Mouse (Mus musculus): Measurements from ENCODE around the gene Fanci. TPM values are rescaled to one million over a fixed set of nuclear protein-coding genes. Genes with fewer than 3 reads are reported as not detected.

The Fanci gene
- polyA plus RNA-seq, 1 experiment from 2014 or later: 14.5 TPM

GRCm38 (mm10) chr7:79466053-79466901 lies 74.5 kb downstream of the Fanci start, which contains the start of gene Polg:
Polg (minus strand) TSS chr7:79466362.
- H3K9ac ChIP-seq: peak within 1 kb of the TSS; percentile 78
- peaks cover 34% of the 10 kb centered on the region for H3K4me1 ChIP-seq
- WGBS: under 1% methylated on average over 55 of the region's 76 CpGs
- H3K4me2 ChIP-seq: peak within 1 kb of the TSS; percentile 93
- H3K9me3 ChIP-seq: no peaks in the 10 kb centered on the region
- peak within 1 kb of the TSS; percentile 92 for H3K27ac ChIP-seq
- H3K36me3 ChIP-seq: peaks cover 18% of the 10 kb centered on the region
- peak within 1 kb of the TSS; percentile 73 for H3K4me3 ChIP-seq
- H3K27me3 ChIP-seq: peaks cover 4% of the 10 kb centered on the region; the same call in 1 of the 2 replicates
- peak; percentile 97 for ATAC-seq (ENCODE audit: borderline replicate concordance, extremely low read depth, low FRiP score, low TSS enrichment)

GRCm38 (mm10) chr7:79467951-79468350 lies 76.2 kb downstream of the Fanci start:
- WGBS: 0% methylated on average over 3 of the region's 6 CpGs
- peaks cover 4% of the 10 kb centered on the region; the same call in 1 of the 2 replicates for H3K27me3 ChIP-seq
- no peak overlapping the region for H3K9ac ChIP-seq
- ATAC-seq (ENCODE audit: borderline replicate concordance, extremely low read depth, low FRiP score, low TSS enrichment): no peak
- H3K27ac ChIP-seq: no peak overlapping the region
- H3K4me1 ChIP-seq: peaks cover 34% of the 10 kb centered on the region
- peak overlapping the region; percentile 93 for H3K4me2 ChIP-seq
- H3K4me3 ChIP-seq: 0 out of 2 replicates have a peak overlapping the region, but pooled peaks have one; percentile 73
- H3K36me3 ChIP-seq: 0 out of 2 replicates have a peak, but pooled peaks cover 5% of the 10 kb centered on the region
- H3K9me3 ChIP-seq: no peaks in the 10 kb centered on the region

GRCm38 (mm10) chr7:79468994-79469393 lies 77.3 kb downstream of the Fanci start:
- Histone ChIP-seq H3K4me1 (peaks cover 28% of the 10 kb centered on the region), H3K4me2 (no peak overlapping the region), H3K9me3 (no peaks in the 10 kb centered on the region), H3K36me3 (0 out of 2 replicates have a peak, but pooled peaks cover 5% of the 10 kb centered on the region), H3K27me3 (peaks cover 4% of the 10 kb centered on the region; the same call in 1 of the 2 replicates), H3K4me3 (no peak overlapping the region), H3K9ac (no peak overlapping the region), H3K27ac (no peak overlapping the region)
- 30% methylated on average over 8 of the region's 8 CpGs for WGBS
- ATAC-seq (ENCODE audit: borderline replicate concordance, extremely low read depth, low FRiP score, low TSS enrichment): no peak

GRCm38 (mm10) chr7:79469766-79470165 lies 78.0 kb downstream of the Fanci start:
- peaks cover 20% of the 10 kb centered on the region for H3K4me1 ChIP-seq
- H3K27me3 ChIP-seq: peaks cover 4% of the 10 kb centered on the region; the same call in 1 of the 2 replicates
- no peak overlapping the region for H3K9ac ChIP-seq
- no peaks in the 10 kb centered on the region for H3K36me3 ChIP-seq
- no peak overlapping the region for H3K4me3 ChIP-seq
- 53% methylated on average over 5 of the region's 5 CpGs for WGBS
- no peaks in the 10 kb centered on the region for H3K9me3 ChIP-seq
- no peak overlapping the region for H3K4me2 ChIP-seq
- ATAC-seq (ENCODE audit: borderline replicate concordance, extremely low read depth, low FRiP score, low TSS enrichment): no peak
- H3K27ac ChIP-seq: no peak overlapping the region

- Histone ChIP-seq H3K27ac (no peak overlapping the region), H3K9me3 (no peaks in the 10 kb centered on the region), H3K9ac (no peak overlapping the region), H3K27me3 (peaks cover 4% of the 10 kb centered on the region; the same call in 1 of the 2 replicates), H3K4me1 (peaks cover 14% of the 10 kb centered on the region), H3K36me3 (no peaks in the 10 kb centered on the region), H3K4me3 (no peak overlapping the region), H3K4me2 (no peak overlapping the region)
- 30% methylated on average over 3 of the region's 3 CpGs for WGBS
- ATAC-seq (ENCODE audit: borderline replicate concordance, extremely low read depth, low FRiP score, low TSS enrichment): no peak
These were observed 79.0 kb downstream of the Fanci start for GRCm38 (mm10) chr7:79470718-79471117.

- no peak for ATAC-seq (ENCODE audit: borderline replicate concordance, extremely low read depth, low FRiP score, low TSS enrichment)
These were observed 79.7 kb downstream of the Fanci start for GRCm38 (mm10) chr7:79471436-79471835.

GRCm38 (mm10) chr7:79472792-79473191 lies 81.1 kb downstream of the Fanci start:
- H3K27ac ChIP-seq: no peak overlapping the region
- H3K4me2 ChIP-seq: no peak overlapping the region
- H3K4me1 ChIP-seq: 0 out of 2 replicates have a peak, but pooled peaks cover under 1% of the 10 kb centered on the region
- 47% methylated on average over 2 of the region's 2 CpGs for WGBS
- no peak for ATAC-seq (ENCODE audit: borderline replicate concordance, extremely low read depth, low FRiP score, low TSS enrichment)
- H3K4me3 ChIP-seq: no peak overlapping the region
- no peaks in the 10 kb centered on the region for H3K36me3 ChIP-seq
- peaks cover 4% of the 10 kb centered on the region; the same call in 1 of the 2 replicates for H3K27me3 ChIP-seq
- no peaks in the 10 kb centered on the region for H3K9me3 ChIP-seq
- H3K9ac ChIP-seq: no peak overlapping the region

More at GRCm38 (mm10) chr7:79471436-79471835, 79.7 kb downstream of the Fanci start:
- H3K4me3 ChIP-seq: no peak overlapping the region
- H3K9ac ChIP-seq: no peak overlapping the region
- no peak overlapping the region for H3K4me2 ChIP-seq
- WGBS: 46% methylated on average over 7 of the region's 7 CpGs
- no peaks in the 10 kb centered on the region for H3K36me3 ChIP-seq
- peaks cover 4% of the 10 kb centered on the region; the same call in 1 of the 2 replicates for H3K27me3 ChIP-seq
- H3K9me3 ChIP-seq: no peaks in the 10 kb centered on the region
- no peak overlapping the region for H3K27ac ChIP-seq
- peaks cover 14% of the 10 kb centered on the region for H3K4me1 ChIP-seq

- no peak overlapping the region for H3K4me2 ChIP-seq
- no peak overlapping the region for H3K27ac ChIP-seq
- 73% methylated on average over 9 of the region's 9 CpGs for WGBS
- no peak overlapping the region for H3K4me3 ChIP-seq
- no peak overlapping the region for H3K9ac ChIP-seq
- H3K4me1 ChIP-seq: no peaks in the 10 kb centered on the region
- no peaks in the 10 kb centered on the region for H3K9me3 ChIP-seq
- H3K27me3 ChIP-seq: no peaks in the 10 kb centered on the region
- no peaks in the 10 kb centered on the region for H3K36me3 ChIP-seq
- no peak for ATAC-seq (ENCODE audit: borderline replicate concordance, extremely low read depth, low FRiP score, low TSS enrichment)
These were observed 81.9 kb downstream of the Fanci start for GRCm38 (mm10) chr7:79473496-79474194.

- Histone ChIP-seq H3K4me3 (no peak overlapping the region), H3K9ac (no peak overlapping the region), H3K4me2 (no peak overlapping the region), H3K27ac (peak overlapping the region; percentile 82), H3K9me3 (no peaks in the 10 kb centered on the region), H3K4me1 (no peaks in the 10 kb centered on the region), H3K27me3 (no peaks in the 10 kb centered on the region), H3K36me3 (no peaks in the 10 kb centered on the region)
- no peak for ATAC-seq (ENCODE audit: borderline replicate concordance, extremely low read depth, low FRiP score, low TSS enrichment)
- 51% methylated on average over 5 of the region's 5 CpGs for WGBS
These were observed 83.2 kb downstream of the Fanci start for GRCm38 (mm10) chr7:79474831-79475399.

- H3K9me3 ChIP-seq: no peaks in the 10 kb centered on the region
- H3K27ac ChIP-seq: no peak overlapping the region
- no peak for ATAC-seq (ENCODE audit: borderline replicate concordance, extremely low read depth, low FRiP score, low TSS enrichment)
- no peak overlapping the region for H3K4me3 ChIP-seq
- 54% methylated on average over 10 of the region's 10 CpGs for WGBS
- no peaks in the 10 kb centered on the region for H3K36me3 ChIP-seq
- no peak overlapping the region for H3K9ac ChIP-seq
- peaks cover 6% of the 10 kb centered on the region; the same call in 1 of the 2 replicates for H3K27me3 ChIP-seq
- H3K4me1 ChIP-seq: no peaks in the 10 kb centered on the region
- H3K4me2 ChIP-seq: no peak overlapping the region
These were observed 94.8 kb downstream of the Fanci start for GRCm38 (mm10) chr7:79486528-79486927.

- Histone ChIP-seq H3K4me2 (no peak overlapping the region), H3K4me3 (no peak overlapping the region), H3K27ac (no peak overlapping the region), H3K27me3 (peaks cover 56% of the 10 kb centered on the region), H3K4me1 (no peaks in the 10 kb centered on the region), H3K36me3 (no peaks in the 10 kb centered on the region), H3K9me3 (no peaks in the 10 kb centered on the region), H3K9ac (no peak overlapping the region)
- WGBS: 9% methylated on average over 8 of the region's 8 CpGs
- no peak for ATAC-seq (ENCODE audit: borderline replicate concordance, extremely low read depth, low FRiP score, low TSS enrichment)
These were observed 102.2 kb downstream of the Fanci start for GRCm38 (mm10) chr7:79493915-79494314.
